Mouse (Mus musculus) G1E-ER4 (cell line): ENCODE results near the gene 2010111I01Rik. TPM values are rescaled to one million over a fixed set of nuclear protein-coding genes. Genes with fewer than 3 reads are reported as not detected.

ENCODE experiments used
- GATA1 ChIP-seq: IDR thresholded peaks from one replicate; pipeline ENCODE4 v1.8.0; 2012; ENCODE audit warnings: low read length, inconsistent platforms
- polyA plus RNA-seq: library from polyadenylated mRNA; stranded (reverse); fragments of >175 nt; gene quantifications from 2 replicates; pipeline ENCODE4 v1.2.3, GENCODE M21; 2012

2010111I01Rik gene
- polyA plus RNA-seq: 24.4 and 47.5 TPM in 2 replicates

GRCm38 (mm10) chr13:62964640-62965311 is at the start of gene 2010111I01Rik:
Gene 2010111I01Rik (plus strand): TSS chr13:62964893.
- no peak for TF ChIP-seq GATA1

- no peak for TF ChIP-seq GATA1
Observed at GRCm38 (mm10) chr13:62916675-62917074, 48.0 kb upstream of the 2010111I01Rik start.

- TF ChIP-seq GATA1: no peak
Observed at GRCm38 (mm10) chr13:62917416-62918110, 47.1 kb upstream of the 2010111I01Rik start.

DNA sequence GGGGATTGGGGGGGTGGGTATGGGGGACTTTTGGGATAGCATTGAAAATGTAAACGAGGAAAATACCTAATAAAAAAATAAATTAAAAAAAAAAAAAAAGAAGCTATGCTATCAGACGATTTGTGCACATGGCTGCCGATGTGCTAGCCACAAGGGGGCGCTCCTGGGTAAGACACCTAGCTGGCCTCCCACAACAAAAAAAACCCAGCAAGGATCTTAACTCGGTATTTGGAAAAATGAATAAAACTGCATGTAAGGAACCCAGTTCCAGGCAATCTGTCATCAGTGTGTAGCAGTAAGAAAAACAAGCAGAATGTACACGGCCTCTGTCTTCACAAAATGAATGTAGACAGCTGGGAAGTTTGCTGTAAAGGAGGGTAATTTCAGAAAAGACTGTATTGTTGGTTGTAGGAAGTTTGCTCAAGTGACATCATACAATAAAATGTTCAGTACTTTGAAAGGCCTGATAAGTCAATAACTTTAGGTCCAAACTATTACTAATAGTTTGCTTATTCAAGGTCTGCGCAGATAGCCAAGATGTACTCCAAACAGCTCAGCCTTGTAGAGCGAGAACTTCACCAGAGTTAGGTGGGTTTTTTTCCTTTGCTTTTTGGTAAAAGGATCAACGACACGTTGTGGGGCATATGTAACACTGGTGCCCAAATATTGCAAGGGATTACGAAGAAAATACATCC is 44.9 kb upstream of the 2010111I01Rik start:
- no peak for TF ChIP-seq GATA1

DNA sequence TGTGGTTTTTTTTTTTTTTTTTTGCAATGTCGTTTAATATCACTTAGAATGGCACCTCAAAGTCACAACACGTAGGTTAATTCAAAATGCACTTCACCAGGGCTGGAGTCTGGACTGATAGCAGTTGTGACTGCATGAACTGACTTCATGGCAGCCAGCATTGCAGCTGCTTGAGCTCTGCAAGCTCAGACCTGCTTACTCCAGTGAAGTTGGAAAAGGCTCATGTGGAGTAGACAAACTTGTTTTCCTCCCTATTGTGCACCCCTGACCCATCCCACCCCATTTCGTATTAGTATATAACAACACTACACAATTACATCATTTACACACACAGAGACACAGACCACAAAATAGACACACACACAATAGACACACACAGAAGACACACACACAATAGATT is 42.0 kb upstream of the 2010111I01Rik start:
- TF ChIP-seq GATA1: no peak

DNA sequence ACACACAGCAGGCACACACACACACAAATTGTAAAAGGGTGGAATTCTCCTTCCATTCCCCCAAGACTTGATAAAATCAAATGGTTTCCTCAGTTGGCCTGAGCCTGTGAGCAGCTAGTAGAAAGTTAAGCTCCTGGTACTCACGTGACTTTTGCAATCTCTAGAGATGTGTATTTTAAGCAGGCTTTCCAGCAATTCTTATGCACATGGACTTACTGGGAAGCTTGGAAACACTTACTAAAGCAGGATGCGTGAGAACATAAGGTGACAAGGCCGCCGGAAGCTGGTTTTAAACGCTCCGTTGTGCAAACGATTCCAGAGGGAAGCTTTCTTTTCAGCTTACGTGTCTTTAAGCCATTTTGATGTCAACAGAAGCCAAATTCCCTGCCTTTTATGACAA is 41.5 kb upstream of the 2010111I01Rik start:
- TF ChIP-seq GATA1: no peak

- TF ChIP-seq GATA1: no peak
Observed at GRCm38 (mm10) chr13:62926479-62926878, 38.2 kb upstream of the 2010111I01Rik start.

DNA sequence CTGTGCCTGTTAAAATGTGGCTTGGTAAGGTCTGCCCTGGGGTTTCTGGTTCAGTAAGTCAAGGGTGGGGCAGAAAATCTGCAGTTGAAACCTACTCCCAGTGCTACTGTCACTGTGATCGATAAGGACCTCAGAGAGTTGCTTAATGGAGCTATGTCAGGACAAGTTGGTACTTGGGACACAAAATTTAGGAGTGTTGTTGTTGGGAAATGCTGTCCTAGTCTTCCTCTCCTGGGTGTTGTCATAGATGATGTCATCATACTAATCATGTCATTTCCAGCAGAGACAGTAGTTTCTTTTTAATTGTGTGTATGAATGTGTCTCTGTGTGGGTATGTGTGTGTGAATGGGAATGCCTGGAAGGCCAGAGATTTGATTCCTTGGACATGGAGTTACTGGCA is 37.2 kb upstream of the 2010111I01Rik start:
- TF ChIP-seq GATA1: no peak

GRCm38 (mm10) chr13:62929766-62930389 is 34.8 kb upstream of the 2010111I01Rik start:
- no peak for TF ChIP-seq GATA1

- no peak for TF ChIP-seq GATA1
Observed at GRCm38 (mm10) chr13:62932452-62932851, 32.2 kb upstream of the 2010111I01Rik start.

DNA sequence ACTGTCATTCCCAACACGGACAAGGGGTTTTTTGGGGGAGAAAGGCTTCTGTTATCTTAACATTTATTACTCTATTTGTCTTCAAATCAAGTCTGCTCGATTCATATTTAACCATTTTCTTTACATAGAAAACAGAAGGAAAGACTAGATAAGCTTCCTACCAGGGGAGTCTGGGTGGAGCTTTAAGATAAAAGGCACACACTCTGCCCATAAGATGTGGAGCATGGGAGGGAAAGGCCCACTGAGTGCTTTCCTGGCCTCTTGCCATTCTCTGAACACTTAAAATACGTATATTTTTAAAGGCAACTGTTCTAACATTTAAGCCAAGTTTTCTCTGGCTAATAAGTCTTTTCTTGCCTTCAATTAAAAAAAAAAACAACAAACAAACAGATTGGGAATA is 25.3 kb upstream of the 2010111I01Rik start:
- TF ChIP-seq GATA1: no peak

- TF ChIP-seq GATA1: no peak
Observed at GRCm38 (mm10) chr13:62939797-62940196, 24.9 kb upstream of the 2010111I01Rik start.

DNA sequence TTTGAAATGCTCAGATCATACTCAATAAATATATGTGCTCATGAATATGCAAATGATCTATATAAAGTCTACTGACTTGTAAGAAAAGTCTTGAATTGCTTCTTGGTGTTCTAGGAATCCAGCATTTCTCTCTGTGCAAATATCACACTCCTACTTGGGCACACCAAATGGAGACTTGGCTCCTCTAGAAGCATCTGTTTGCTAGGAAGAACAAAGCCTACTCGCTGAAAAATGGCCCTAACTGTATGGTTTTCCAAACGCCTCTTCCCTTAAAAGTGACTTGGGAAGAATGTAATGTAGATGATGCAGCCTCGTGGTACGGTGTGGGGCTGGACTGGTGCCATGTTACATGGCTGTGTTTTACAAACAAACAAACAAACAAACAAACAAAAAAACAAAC is 24.0 kb upstream of the 2010111I01Rik start:
- TF ChIP-seq GATA1: no peak

- no peak for TF ChIP-seq GATA1
Observed at GRCm38 (mm10) chr13:62941341-62942005, 23.2 kb upstream of the 2010111I01Rik start.

DNA sequence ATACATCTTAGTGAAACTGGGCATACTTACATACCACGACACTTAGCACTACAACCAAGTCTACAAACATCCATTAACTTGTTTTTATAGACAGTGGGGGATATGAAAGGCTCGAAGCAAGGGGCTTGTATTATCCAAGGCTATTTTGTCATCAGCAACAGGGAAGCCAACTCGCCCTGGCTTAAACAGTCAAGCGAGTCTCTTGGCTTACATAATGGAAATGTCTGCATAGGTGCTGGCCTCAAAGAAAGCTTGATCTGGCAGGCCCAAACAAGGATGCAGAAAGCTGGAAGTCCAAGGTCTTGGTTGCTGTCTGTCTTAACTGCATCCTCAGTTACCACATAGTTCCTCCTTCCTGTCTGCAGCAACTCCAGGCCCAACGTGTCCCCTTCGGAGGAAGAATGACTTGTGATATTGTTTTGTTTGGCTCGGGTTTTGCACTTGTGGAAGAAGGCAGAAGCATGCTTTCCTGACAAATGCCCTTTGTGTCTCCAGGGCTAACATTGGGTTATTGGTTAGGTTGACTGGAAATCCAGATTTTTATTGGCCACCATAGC is 21.3 kb upstream of the 2010111I01Rik start:
- TF ChIP-seq GATA1: no peak

- TF ChIP-seq GATA1: no peak
Observed at GRCm38 (mm10) chr13:62944109-62944508, 20.6 kb upstream of the 2010111I01Rik start.
